ENCODE assay signal across 23 mouse cellular contexts in the genomic region with DNA sequence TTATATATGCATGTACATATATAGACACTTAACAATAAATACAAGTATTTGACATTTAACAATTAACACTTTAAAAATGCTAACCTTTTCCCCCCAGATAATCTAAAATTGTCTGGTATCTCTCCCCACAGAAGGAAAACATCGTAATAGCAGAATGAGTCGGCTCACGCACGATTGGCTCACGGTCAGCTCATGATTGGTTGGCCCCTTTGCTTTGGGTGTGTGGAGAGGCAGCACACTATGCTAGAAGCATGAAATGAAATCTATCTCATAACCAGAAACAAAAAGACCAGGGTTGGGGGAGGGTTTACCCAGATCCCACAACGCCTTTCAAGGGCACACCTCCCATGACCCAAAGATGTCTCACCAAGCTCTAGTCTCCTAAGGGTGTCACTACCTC.
"Had no signal": no experiment of that assay in that cellular context is flagged by ENCODE, and none has a peak within 500 bp of the region (broad histone marks: within the 10 kb centered on the region; RNA-seq: fewer than 3 reads in every experiment).

No protein-coding gene starts in this region.

- H3K27ac ChIP-seq: kidney, postnatal 0 days; layer of hippocampus, adult 2 months; limb, embryonic 10.5 days; limb, embryonic 13.5 days; liver, embryonic 12.5 days; liver, embryonic 15.5 days; lung, embryonic 15.5 days; midbrain, embryonic 12.5 days; midbrain, embryonic 15.5 days; neural tube, embryonic 12.5 days; neural tube, embryonic 15.5 days; stomach, postnatal 0 days had no signal

- DNase-seq: kidney, postnatal 25 days; layer of hippocampus, adult 9-11 months; liver; lung, adult 18-20 months; lung, postnatal 10 days; lung, postnatal 4 days; right cerebral cortex, adult 18-20 months; right cerebral cortex, postnatal 14 days; right cerebral cortex, postnatal 4 days; thymus, adult 18-20 months; thymus, postnatal 36 days had no signal

- H3K4me3 ChIP-seq: layer of hippocampus, adult 2 months; limb, embryonic 10.5 days; limb, embryonic 13.5 days; liver, embryonic 12.5 days; liver, embryonic 15.5 days; lung, embryonic 15.5 days; midbrain, embryonic 12.5 days; midbrain, embryonic 15.5 days; neural tube, embryonic 12.5 days; neural tube, embryonic 15.5 days had no signal
